10 mouse cellular contexts compared by ENCODE assay signal in genomic region chr19:37523280-37524062, GRCm38 (mm10). TPM values are rescaled to one million over a fixed set of nuclear protein-coding genes. Genes with fewer than 3 reads are reported as not detected.
DNase-seq lines count a peak whose midpoint lies in the region; ATAC-seq lines count a peak whose summit lies in the region.
"Had no signal": no experiment of that assay in that cellular context is flagged by ENCODE, and none has a peak within 500 bp of the region (broad histone marks: within the 10 kb centered on the region; RNA-seq: fewer than 3 reads in every experiment).

No protein-coding gene starts in this region.

- DNase-seq in heart, postnatal 36 days = no peak
- peak; percentile 66 to 68 for DNase-seq in B cell, adult 2 months
- DNase-seq in right cerebral cortex, postnatal 25 days = no peak
- no peak for DNase-seq in cerebellum, postnatal 10 days
- DNase-seq: cerebellum, adult 11-12 months had no signal

- H3K9me3 ChIP-seq in heart, embryonic 14.5 days (ENCODE audit: control insufficient read depth, low read length) = no peaks in the 10 kb centered on the region
- H3K9me3 ChIP-seq in forebrain, embryonic 15.5 days = no peaks in the 10 kb centered on the region
- H3K9me3 ChIP-seq: hindbrain, embryonic 15.5 days had no signal

- H3K27me3 ChIP-seq in heart, embryonic 14.5 days (ENCODE audit: control insufficient read depth, insufficient read depth, low read length) = peaks cover 5% of the 10 kb centered on the region; the same call in 1 of the 2 replicates
- no peaks in the 10 kb centered on the region for H3K27me3 ChIP-seq in forebrain, embryonic 15.5 days
- H3K27me3 ChIP-seq: hindbrain, embryonic 15.5 days had no signal

- H3K4me3 ChIP-seq in heart, embryonic 14.5 days (ENCODE audit: control insufficient read depth in 1 of 2, insufficient read depth in 1 of 2, low read depth in 1 of 2, low read length in 2 of 2) = no peak overlapping the region
- no peak overlapping the region for H3K4me3 ChIP-seq in forebrain, embryonic 15.5 days
- H3K4me3 ChIP-seq: hindbrain, embryonic 15.5 days had no signal

- H3K36me3 ChIP-seq in heart, embryonic 14.5 days (ENCODE audit: control insufficient read depth, insufficient read depth, low read length) = no peaks in the 10 kb centered on the region
- H3K36me3 ChIP-seq in forebrain, embryonic 15.5 days = no peaks in the 10 kb centered on the region
- H3K36me3 ChIP-seq: hindbrain, embryonic 15.5 days had no signal

- 47% methylated on average over 15 of the region's 15 CpGs for WGBS in heart, embryonic 14.5 days
- 78% methylated on average over 15 of the region's 15 CpGs for WGBS in forebrain, embryonic 15.5 days

- no peak overlapping the region for H3K27ac ChIP-seq in heart, embryonic 14.5 days (replicated peaks in 1 of 2; ENCODE audit: control insufficient read depth in 1 of 2, insufficient read depth in 1 of 2, low read depth in 2 of 2, low read length in 2 of 2)
- H3K27ac ChIP-seq in forebrain, embryonic 15.5 days (replicated peaks) = no peak overlapping the region
- H3K27ac ChIP-seq: hindbrain, embryonic 15.5 days had no signal

- H3K4me2 ChIP-seq in heart, embryonic 14.5 days (ENCODE audit: low read length) = 0 out of 2 replicates have a peak overlapping the region, but pooled peaks have one; percentile 16
- H3K4me2 ChIP-seq in forebrain, embryonic 15.5 days (replicated peaks) = no peak overlapping the region
- H3K4me2 ChIP-seq: hindbrain, embryonic 15.5 days had no signal

- peaks cover 6 to 9% of the 10 kb centered on the region in 2 experiments; a peak in 2 of 4 replicates for H3K4me1 ChIP-seq in heart, embryonic 14.5 days (ENCODE audit: control insufficient read depth in 2 of 2, insufficient read depth in 2 of 2, low read length in 2 of 2)
- no peaks in the 10 kb centered on the region for H3K4me1 ChIP-seq in forebrain, embryonic 15.5 days
- H3K4me1 ChIP-seq: hindbrain, embryonic 15.5 days had no signal

- ATAC-seq in heart, embryonic 14.5 days (ENCODE audit: insufficient number of reproducible peaks, insufficient read depth, low FRiP score, low read depth) = no peak
- peak; percentile 76 for ATAC-seq in common myeloid progenitor, adult 5-6 weeks (replicated peaks; ENCODE audit: low read depth, poor library complexity, severe bottlenecking)
- peak; percentile 73 for ATAC-seq in megakaryocyte progenitor cell, adult 5-6 weeks (replicated peaks; ENCODE audit: poor library complexity)
- no peak for ATAC-seq in forebrain, embryonic 15.5 days (replicated peaks)

- no peak overlapping the region for H3K9ac ChIP-seq in heart, embryonic 14.5 days (ENCODE audit: low read length)
- no peak overlapping the region for H3K9ac ChIP-seq in forebrain, embryonic 15.5 days (replicated peaks)
- H3K9ac ChIP-seq: hindbrain, embryonic 15.5 days had no signal

- intact Hi-C loops in heart, postnatal 36 days (cut with DNase I) = no loop called here

RNA-seq across cellular contexts. Expression of gene Exoc6, which starts 26.7 kb away (rescaled TPM):
- polyA plus RNA-seq in heart, embryonic 14.5 days (2014; fragmentation: Nextera tagmentation; extraction: Ambion mirVana) = 20.3 and 20.6 TPM in 2 replicates
- 10 to 100 TPM; 32.6 to 32.9 TPM for total RNA-seq in heart, postnatal 36 days (2021)
- total RNA-seq in common myeloid progenitor, adult 5-6 weeks (2017) = 108 and 109 TPM in 2 replicates
- total RNA-seq in megakaryocyte progenitor cell, adult 5-6 weeks (2015) = 57.3 and 63.3 TPM in 2 replicates
- 75.7 and 84.5 TPM in 2 replicates for total RNA-seq in megakaryocyte progenitor cell, adult 5-6 weeks (2017)
- polyA plus RNA-seq in forebrain, embryonic 15.5 days (2015; fragmentation: Nextera tagmentation; extraction: Ambion mirVana) = 22.0 and 22.1 TPM in 2 replicates

Comparison
In these comparisons a context has a peak if more than half of its experiments do, and no peak if none do; other contexts are left out.
1. ATAC-seq: peak in common myeloid progenitor, adult 5-6 weeks (single experiment) and megakaryocyte progenitor cell, adult 5-6 weeks (single experiment); none in heart, embryonic 14.5 days (single experiment) and forebrain, embryonic 15.5 days (single experiment).
2. DNase-seq: peak in B cell, adult 2 months (2 of 2); none in heart, postnatal 36 days (0 of 2), right cerebral cortex, postnatal 25 days (single experiment) and cerebellum, postnatal 10 days (0 of 2).